Mouse (Mus musculus) heart, postnatal 10 days (tissue): ENCODE measurements around the gene Prkca. TPM values are rescaled to one million over a fixed set of nuclear protein-coding genes. Genes with fewer than 3 reads are reported as not detected.
A peak's percentile ranks its signal among the peaks of the same experiment; 100 is the strongest.

Experiments used
- DNase-seq, 2 experiments: peaks; one replicate each; pipeline ENCODE4 v3.0.0; 2021
- intact Hi-C: fragments of 180-260 bp; cut with DNase I; formaldehyde crosslinking; loops from one replicate; pipeline ENCODE4 v1.15.1; 2025
- total RNA-seq, 2 experiments: library from RNA; stranded (reverse); gene quantifications; 2 replicates each; pipeline ENCODE4 v1.2.3; 2021

Prkca gene
- total RNA-seq, 2 experiments from 2014 or later, result 44.8 to 52.4 TPM

GRCm38 (mm10) chr11:108246267-108246702 is 97.4 kb downstream of the Prkca start:
- DNase-seq, result no peak
- intact Hi-C loops, result no loop called here

DNA sequence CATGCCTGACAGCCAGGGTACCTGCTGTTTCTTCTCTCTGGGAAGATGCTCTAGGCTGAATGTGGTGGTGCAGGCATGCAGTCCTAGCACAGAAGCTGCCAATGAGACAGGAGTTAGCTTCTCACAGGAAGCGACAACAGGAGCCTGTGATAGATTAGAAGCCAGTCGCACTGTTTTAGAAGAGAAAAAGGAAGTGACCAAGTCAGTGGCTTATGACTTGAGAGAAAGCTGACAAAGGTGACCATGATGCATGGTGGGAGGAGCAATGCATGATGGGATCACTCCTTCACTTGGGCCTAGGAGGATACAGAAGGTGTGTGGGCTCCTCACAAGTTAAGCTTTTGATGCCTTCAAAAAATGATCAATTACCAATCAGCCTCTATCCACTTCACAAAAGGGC is 99.5 kb downstream of the Prkca start:
- no peak for DNase-seq
- intact Hi-C loops, result no loop called here

- no peak for DNase-seq
- intact Hi-C loops, result no loop called here
Measured at GRCm38 (mm10) chr11:108243633-108244032, 100.1 kb downstream of the Prkca start.

DNA sequence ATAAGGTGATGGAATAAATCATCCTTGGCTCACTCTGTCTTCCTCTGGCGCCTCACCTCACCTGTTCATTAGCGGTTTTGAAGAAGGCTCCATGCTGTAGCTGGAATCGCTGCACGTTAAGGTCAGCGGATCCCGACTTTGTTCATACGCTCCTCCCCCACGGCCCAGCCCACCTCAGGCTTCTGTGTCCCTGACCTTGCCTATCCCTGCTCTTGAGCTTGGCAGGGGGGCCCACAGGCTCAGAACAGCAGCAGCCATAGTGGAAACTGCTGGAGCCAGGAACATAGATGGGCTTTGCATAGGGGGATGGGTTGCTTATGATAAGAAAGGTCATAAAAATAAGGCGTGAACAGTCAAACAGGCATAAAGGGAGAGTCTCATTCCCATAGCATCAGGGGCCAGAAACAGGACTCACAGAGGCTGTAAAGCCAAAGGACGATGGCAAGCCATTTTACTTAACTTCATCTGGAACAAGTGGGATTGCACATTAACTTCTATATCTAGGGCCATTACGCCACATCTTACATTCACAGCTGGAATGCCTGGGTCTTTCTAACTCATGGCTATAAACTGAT is 102.7 kb downstream of the Prkca start:
- no peak for DNase-seq
- intact Hi-C loops, result no loop called here

DNA sequence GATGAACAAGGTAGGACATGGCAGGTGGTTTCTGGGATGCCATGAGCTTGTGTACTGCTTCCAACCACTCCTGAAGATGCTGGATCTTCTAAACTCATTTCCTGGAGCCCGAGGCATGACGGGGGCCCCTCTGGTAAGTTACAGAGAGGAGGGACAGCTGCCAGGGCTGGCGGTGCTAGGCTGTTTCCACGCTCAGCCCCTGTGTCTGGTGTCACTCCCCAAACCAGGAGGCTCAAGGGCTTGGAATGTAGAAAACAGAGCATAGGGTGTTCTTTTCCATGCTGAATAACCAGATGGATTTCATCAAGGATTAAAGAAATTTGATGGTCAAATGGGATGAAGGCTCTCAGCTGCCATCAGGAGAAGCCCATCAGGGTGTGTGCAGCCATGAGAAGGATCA is 104.6 kb downstream of the Prkca start:
- DNase-seq, result no peak
- intact Hi-C loops, result no loop called here

- DNase-seq, result no peak
- intact Hi-C loops, result no loop called here
Measured at GRCm38 (mm10) chr11:108236754-108237428, 106.8 kb downstream of the Prkca start.

GRCm38 (mm10) chr11:108236195-108236594 is 107.5 kb downstream of the Prkca start:
- DNase-seq, result no peak
- intact Hi-C loops, result no loop called here

- no peak for DNase-seq
- intact Hi-C loops, result no loop called here
Measured at GRCm38 (mm10) chr11:108235081-108235703, 108.5 kb downstream of the Prkca start.

- intact Hi-C loops, result no loop called here
- no peak for DNase-seq
Measured at GRCm38 (mm10) chr11:108233015-108233414, 110.7 kb downstream of the Prkca start.

GRCm38 (mm10) chr11:108230101-108230500 is 113.6 kb downstream of the Prkca start:
- intact Hi-C loops, result no loop called here
- no peak for DNase-seq

DNA sequence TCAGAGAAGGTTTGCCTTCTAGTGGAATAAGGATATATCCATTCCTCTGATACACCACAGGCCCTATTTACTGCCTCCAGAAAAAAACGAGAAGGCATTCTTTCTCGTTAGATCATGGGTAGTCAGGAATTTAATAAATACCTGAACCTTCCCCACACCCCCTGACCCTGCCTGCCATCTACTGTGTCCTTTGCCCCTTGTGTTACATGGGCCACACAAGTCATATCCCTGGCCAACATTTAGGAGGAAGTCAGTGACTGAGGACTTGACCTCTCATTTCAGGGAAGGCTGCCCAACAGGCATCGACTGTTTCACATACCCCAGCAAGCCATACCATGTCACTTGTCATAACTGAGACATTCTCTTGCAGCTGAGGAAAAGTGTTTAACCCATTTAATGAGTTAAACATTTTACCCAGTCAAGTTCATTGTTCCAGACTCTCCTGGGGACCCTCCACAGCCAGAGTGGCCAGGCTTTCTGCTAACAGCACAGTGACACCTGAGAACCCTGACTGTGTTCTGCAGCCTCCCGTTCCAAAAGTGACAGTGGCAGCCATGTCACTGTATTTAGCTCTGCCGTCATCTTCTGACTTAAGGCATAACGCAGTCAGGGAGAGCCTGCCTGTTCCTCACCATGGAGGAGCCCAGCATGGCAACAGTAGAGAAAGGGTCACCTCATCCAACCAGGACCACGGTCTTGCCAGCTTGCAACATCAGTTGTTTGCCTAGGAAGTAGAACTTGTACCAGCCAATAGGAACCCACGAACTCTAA is 114.4 kb downstream of the Prkca start:
- no peak for DNase-seq
- intact Hi-C loops, result no loop called here

DNA sequence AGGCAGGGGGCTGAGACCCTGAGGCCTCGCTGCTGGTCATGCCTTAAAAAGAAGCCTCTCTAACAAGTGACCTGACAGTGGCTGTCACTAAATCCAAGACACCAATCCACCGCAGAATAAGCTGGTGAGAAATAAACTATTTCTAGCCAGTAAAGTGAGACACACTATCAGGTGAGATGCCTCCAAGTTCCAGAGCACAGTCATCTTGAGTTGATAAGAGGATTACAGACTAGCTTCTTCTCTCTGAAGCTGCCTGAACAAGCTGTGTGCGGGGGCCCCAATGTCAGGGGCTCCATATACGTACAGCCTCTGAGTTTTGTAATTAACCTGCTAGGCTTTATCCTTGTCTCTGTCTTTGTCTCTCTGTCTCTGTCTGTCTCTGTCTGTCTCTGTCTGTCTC is 115.2 kb downstream of the Prkca start:
- intact Hi-C loops, result no loop called here
- no peak for DNase-seq

DNA sequence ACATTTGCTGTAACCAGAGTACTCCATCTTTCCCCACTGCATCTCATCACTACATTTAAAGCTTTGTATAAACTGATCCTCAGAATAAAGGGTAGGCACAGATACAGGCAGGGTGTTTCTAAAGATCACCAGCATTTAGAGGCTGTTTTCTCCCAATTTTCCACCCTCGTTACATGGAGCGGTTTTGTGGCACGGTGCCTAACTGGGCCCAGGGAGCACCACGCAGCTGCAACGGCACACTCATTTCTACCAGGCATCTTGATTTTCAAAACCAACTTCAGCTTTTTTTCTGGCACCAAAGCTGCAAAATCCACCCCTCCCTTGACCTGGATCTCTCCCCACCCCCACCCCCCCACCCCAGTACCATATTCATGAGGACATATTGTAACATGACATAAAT is 117.5 kb downstream of the Prkca start:
- intact Hi-C loops, result no loop called here
- DNase-seq, result no peak

GRCm38 (mm10) chr11:108224233-108224973 is 119.3 kb downstream of the Prkca start:
- intact Hi-C loops, result no loop called here
- no peak for DNase-seq

DNA sequence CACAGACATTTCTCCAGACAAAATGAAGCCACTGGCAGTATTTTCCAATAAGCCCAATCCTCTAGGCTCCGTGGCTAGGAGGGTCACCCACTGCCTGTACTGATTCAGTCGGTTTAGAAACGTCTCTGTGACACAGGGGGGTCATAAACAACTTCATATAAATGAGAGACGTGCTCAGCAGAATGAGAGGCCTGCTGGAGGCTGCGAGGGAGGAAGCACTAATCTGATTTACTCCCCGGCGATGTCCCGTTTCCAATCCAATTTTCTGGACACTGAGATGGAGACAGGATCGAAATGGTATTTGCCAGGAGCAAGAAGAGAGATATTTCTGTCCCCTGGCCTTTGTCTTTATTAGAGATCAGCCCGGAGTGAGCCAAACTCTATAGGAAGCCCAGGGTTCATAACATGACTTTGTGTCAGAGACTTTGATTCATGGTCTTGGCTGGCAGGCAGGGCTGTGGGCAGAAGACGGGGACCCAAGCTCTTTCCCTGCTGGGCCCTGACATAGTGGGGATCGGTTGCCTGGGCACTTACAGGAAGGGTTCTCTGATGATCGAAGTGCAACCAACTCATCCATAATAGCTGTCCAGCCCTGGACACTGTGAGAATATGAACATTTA is 120.0 kb downstream of the Prkca start:
- intact Hi-C loops, result no loop called here
- DNase-seq, result no peak

GRCm38 (mm10) chr11:108223154-108223553 is 120.6 kb downstream of the Prkca start:
- intact Hi-C loops, result no loop called here
- DNase-seq, result peak; percentile 25

GRCm38 (mm10) chr11:108222616-108223015 is 121.1 kb downstream of the Prkca start:
- intact Hi-C loops, result no loop called here
- peak; percentile 29 to 42 for DNase-seq

- intact Hi-C loops, result no loop called here
- DNase-seq, result no peak
Measured at GRCm38 (mm10) chr11:108222026-108222425, 121.7 kb downstream of the Prkca start.

DNA sequence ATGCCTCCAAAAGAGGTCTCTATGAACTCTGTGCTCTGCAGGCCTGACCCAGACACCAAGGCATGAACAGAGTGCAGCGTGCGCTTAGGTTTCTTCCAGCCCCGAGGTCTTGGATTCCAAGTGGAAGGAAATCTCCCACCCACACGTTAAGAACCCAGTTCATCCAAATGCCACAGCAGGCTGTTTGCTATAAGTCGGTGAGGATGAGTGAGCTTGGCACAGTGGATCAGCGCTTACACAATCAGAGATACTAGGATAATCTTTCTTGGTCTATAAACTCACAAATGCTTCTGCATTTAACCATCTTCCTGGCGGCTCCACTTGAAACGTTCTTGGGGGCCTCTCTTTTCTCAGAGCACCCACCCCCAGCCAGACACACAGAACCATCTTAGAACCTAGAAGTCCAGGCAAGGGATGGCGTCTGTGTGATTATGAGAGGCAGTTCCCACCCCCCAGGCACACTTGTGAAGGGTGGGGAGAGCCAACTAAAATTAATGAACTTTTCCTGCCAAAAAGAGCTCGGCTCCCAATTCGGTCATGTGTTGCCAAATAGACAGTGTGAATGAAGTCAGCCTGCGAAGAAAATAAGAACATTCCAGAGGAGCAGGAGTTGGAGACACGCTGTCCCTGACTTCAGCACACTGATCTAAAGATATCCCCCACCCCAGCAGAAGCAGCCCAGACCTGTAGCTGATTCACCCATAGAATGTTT is 122.4 kb downstream of the Prkca start:
- intact Hi-C loops, result no loop called here
- no peak for DNase-seq

GRCm38 (mm10) chr11:108220605-108221004 is 123.1 kb downstream of the Prkca start:
- intact Hi-C loops, result no loop called here
- DNase-seq, result no peak
